Mouse (Mus musculus): Measurements from ENCODE around the gene Usf3. TPM values are rescaled to one million over a fixed set of nuclear protein-coding genes. Genes with fewer than 3 reads are reported as not detected.

The Usf3 gene
- polyA plus RNA-seq, 1 experiment from 2014 or later, result 3.3 TPM

Other genes starting within 250 kb of the Usf3 start
- 29.6 and 30.8 TPM in 2 replicates for gene Qtrt2, start 246.4 kb upstream of the Usf3 start, polyA plus RNA-seq (2015; fragmentation: Nextera tagmentation; extraction: Ambion mirVana)
- 0.76 and 1.2 TPM in 2 replicates for gene Zdhhc23, start 193.5 kb upstream of the Usf3 start, polyA plus RNA-seq (2015; fragmentation: Nextera tagmentation; extraction: Ambion mirVana)
- 2.1 and 2.9 TPM in 2 replicates for gene Gramd1c, start 109.9 kb upstream of the Usf3 start, polyA plus RNA-seq (2015; fragmentation: Nextera tagmentation; extraction: Ambion mirVana)
- gene Atp6v1a, start 33.5 kb upstream of the Usf3 start, polyA plus RNA-seq (2015; fragmentation: Nextera tagmentation; extraction: Ambion mirVana), result 63.6 and 73.3 TPM in 2 replicates
- 90.4 and 95.0 TPM in 2 replicates for gene Naa50, start 33.4 kb upstream of the Usf3 start, polyA plus RNA-seq (2015; fragmentation: Nextera tagmentation; extraction: Ambion mirVana)
- 0.67 and 0.70 TPM in 2 replicates for gene Sidt1, start 159.9 kb downstream of the Usf3 start, polyA plus RNA-seq (2015; fragmentation: Nextera tagmentation; extraction: Ambion mirVana)
- 26.8 and 28.2 TPM in 2 replicates for gene Spice1, start 173.9 kb downstream of the Usf3 start, polyA plus RNA-seq (2015; fragmentation: Nextera tagmentation; extraction: Ambion mirVana)
- 2.1 and 4.1 TPM in 2 replicates for gene Cfap44, start 221.6 kb downstream of the Usf3 start, polyA plus RNA-seq (2015; fragmentation: Nextera tagmentation; extraction: Ambion mirVana)